Mouse (Mus musculus): Measurements from ENCODE around the gene Tas1r1.

Tas1r1 gene

DNA sequence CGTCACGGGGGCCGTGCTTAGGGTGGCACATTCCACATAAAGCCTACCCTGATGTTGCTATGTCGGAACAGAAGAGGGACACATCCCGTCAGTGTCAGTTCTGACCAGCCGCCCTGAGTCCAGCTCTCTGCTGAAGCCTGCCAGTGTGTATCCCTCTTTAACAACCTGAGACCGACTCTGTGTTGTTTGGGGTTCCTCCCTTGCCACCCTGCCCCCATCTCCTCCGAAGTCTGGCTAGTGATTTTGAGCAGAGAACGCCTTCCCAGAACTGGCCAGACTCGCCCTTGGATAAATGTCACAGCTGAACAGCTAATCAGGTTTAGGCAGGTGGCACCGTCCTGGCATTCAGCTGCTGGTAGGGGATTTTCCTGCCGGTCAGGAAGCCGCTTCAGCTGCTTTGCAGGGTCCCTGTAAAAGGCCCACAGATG is 27.6 kb downstream of the Tas1r1 start:
- DNase-seq (ENCODE audit: low read depth, low spot score) = no peak

DNA sequence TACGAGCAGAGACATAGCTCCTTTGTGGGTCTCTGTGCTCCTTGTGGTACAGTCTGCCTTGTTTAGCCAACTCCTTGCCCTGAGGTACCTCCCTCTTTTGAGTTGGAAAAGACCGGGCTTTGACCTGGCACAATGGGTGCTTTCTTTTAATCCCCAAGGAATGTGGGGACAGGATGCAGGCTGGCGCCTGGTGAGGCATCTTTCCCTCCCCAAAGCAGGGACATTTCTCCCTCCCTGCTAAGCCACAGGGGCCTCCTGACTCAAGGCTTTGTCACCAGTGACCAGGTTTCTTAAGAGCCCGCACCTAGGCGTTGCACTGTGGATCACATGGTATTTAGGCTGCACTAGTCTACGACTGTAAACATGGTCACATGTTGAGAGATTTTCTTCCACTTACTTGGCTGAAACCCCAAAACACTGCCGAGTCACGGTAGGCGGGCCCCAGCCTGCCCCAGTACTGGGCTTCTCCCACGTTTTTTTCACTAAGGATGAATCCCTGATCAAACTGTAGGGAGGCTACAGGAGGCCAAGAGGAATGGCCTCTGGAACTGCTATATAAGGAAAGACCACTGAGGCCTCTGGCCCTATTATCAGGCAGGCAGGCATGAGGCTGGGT is 28.2 kb downstream of the Tas1r1 start:
- no peak for DNase-seq (ENCODE audit: low read depth, low spot score)

GRCm38 (mm10) chr4:152009076-152010051 is 29.0 kb downstream of the Tas1r1 start:
- DNase-seq (ENCODE audit: low read depth, low spot score) = no peak

- peak; percentile 84 for DNase-seq (ENCODE audit: low read depth, low spot score)
These were observed 29.7 kb downstream of the Tas1r1 start, which contains the start of gene Klhl21 for GRCm38 (mm10) chr4:152008622-152009075. Gene Klhl21 (plus strand): TSS chr4:152008803.

DNA sequence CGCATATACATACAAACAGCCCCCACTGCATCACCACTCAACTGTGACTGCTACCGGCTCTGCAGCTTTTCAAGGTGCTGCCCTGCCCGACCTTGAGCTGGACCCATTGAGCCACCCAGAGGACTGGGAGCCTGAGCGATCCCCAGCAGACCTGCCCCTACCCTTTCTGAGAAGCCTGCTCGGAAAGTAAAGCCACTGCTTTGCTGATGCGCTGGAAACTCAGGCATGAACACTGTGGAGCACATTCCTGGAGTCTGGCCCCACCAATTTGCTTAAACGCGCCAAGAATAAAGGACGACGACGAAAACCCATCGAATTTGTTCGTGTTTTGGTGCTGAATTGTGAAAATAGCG is 30.2 kb downstream of the Tas1r1 start:
- DNase-seq (ENCODE audit: low read depth, low spot score) = no peak

DNA sequence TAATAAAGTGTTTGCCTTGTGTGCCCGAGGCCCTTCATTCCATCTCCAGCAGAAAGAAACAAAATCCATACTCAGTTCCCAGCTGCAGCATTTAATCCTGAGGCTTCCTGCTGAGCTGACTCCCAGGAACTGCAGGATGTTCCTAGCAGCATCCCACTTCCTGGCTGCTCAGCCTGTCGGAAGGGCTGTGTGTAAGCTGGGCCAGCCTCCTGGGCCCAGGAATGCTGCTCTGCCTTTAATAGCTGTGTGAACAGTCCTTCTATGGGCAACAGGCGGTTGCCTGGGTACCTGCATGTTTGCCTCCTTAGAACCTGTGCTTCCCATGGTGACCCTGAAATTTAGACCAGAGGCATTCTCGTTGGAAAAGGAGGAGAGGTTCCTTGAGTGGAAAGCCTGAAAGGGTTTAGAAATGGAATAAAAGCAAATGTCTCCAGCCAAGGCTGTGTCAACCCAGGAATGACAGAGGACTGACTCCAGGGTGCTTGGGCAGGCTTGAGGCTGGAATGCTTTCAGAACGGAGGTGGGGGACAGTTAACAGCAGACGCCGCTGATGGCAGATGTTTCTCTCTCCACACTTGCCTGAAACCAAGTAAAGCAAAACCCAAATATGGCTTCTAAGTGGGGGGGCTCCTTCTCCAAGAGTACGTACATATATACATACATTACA is 30.8 kb downstream of the Tas1r1 start:
- DNase-seq (ENCODE audit: low read depth, low spot score) = no peak

GRCm38 (mm10) chr4:152006812-152007211 is 31.6 kb downstream of the Tas1r1 start:
- no peak for DNase-seq (ENCODE audit: low read depth, low spot score)

DNA sequence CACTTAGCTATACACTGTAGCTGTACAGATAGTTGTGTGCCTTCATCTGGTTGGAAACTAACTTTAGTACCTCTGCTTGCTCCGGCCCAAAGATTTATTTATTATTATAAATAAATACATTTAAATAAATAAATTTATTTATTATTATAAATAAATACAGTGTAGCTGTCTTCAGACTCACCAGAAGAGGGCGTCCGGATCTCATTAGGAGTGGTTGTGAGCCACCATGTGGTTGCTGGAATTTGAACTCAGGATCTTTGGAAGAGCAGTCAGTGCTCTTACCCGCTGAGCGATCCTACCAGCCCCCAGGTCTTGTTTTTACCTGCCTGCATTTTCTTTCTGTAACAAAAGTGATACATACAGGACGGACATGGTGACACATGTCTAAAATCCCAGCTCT is 32.2 kb downstream of the Tas1r1 start:
- DNase-seq (ENCODE audit: low read depth, low spot score) = no peak

- DNase-seq (ENCODE audit: low read depth, low spot score) = no peak
These were observed 36.3 kb downstream of the Tas1r1 start for GRCm38 (mm10) chr4:152002063-152002462.

DNA sequence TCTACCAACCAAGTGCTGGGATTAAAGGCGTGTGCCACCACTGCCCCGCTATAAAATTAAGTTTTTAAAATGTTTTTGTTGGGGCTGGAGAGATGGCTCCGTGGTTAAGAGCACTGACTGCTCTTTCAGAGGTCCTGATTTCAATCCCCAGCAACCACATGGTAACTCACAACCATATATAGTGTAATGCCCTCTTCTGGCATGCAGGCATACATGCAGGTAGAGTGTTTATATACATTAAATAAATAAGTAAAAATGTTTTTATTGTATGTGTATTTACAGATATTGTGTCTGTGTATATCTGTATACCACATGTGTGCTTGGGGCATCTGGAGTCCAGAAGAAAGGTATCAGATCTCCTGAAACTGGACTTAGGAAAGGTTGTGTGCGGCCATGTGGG is 37.0 kb downstream of the Tas1r1 start:
- DNase-seq (ENCODE audit: low read depth, low spot score) = no peak

DNA sequence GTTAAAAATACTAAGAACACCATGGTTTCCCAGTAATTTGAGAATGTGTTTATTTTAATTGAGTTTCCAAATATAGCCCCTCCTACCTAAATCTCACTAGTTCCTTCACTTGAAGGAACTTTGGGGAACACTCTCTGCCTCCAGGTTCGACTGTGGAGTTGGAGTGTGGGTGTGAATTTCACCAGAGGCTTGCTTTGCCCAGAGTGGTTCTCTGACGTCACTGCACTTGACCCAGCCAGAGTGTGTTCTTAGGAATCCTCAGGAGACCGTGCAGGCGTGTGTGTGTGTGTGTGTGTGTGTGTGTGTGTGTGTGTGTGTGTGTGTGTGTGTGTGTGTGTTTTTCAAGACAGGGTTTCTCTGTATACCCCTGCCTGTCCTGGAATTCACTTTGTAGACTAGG is 37.5 kb downstream of the Tas1r1 start:
- DNase-seq (ENCODE audit: low read depth, low spot score) = no peak

DNA sequence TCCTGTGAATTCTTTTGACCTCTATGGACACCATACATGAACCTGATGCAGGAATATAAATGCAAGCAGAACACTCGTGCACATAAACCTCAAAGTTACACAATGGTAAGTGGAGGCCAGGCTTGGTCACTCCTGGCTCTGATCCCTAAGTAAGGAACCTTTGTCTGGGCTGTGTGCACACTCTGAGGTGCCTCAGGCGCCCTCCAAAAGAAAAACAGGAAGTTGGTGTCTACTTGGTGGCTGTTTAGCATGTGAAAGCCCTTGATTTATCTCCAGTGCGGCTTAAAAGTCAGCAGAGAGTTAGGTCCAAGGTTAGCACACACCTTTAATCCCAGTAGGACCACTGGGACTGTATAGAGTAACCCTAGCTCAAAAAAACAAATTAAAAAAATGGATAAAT is 38.9 kb downstream of the Tas1r1 start:
- DNase-seq (ENCODE audit: low read depth, low spot score) = no peak

DNA sequence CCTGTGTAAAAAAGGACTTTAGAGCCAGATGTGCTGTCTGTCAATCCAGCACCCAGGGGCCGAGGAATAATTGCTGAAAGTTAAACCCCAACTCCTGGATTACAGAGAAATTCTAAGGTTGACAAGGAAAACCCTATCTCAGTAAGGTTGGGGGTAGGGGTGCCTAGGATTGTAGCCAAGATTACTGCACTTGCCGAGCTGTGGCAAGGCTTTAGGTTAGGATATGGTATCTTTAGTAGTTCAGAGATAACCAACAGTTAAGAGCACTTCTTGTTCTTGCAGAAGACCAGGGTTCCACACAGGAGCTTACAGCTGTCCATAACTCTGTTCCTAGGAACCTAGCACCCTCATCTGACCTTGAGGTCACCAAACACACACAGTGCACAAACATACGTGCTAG is 40.7 kb downstream of the Tas1r1 start:
- no peak for DNase-seq (ENCODE audit: low read depth, low spot score)

- DNase-seq (ENCODE audit: low read depth, low spot score) = no peak
These were observed 41.5 kb downstream of the Tas1r1 start for GRCm38 (mm10) chr4:151996951-151997222.

DNA sequence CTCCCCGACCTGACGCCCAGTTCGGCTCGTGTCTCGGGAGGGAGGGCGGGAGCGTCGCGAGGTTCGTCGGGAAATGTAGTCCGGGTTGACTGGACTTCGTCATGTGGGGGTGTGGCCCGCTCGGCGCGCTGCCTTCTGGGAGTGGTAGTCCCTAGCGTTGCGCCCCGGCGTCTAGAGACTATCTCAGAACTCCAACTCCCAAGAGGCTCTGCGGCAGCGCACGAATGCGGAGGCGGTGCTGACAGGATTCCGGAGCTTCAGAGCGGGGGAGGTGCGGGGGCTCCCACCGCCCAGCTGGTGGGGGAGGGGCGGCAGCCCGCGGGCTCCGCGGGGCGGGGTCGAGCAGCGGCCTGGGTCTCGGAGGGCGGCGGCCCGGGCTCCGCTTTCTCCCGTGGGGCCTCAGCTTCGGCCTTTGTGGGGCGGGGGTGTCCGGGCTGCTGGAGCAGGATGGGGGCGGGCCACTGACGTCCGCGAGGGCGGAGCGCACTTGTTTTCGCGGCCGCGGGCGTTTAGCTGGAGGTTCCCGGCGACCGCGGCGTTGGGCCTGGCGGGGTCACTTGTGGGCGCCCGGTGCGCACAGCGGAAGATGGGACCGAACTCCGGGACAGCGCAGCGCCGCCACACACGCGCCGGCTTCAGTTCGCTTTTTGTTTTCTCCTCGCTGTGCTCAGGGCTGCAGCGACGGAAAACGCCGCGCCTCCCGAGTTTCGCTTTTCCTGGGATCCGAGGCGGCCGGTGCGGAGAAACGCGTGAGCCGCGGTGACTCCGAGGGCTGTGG is 42.0 kb downstream of the Tas1r1 start, which contains the start of gene Phf13:
Gene Phf13 (minus strand): TSS at position 86 of the 778 bp plus-strand sequence.
- peak; percentile 97 for DNase-seq (ENCODE audit: low read depth, low spot score)

DNA sequence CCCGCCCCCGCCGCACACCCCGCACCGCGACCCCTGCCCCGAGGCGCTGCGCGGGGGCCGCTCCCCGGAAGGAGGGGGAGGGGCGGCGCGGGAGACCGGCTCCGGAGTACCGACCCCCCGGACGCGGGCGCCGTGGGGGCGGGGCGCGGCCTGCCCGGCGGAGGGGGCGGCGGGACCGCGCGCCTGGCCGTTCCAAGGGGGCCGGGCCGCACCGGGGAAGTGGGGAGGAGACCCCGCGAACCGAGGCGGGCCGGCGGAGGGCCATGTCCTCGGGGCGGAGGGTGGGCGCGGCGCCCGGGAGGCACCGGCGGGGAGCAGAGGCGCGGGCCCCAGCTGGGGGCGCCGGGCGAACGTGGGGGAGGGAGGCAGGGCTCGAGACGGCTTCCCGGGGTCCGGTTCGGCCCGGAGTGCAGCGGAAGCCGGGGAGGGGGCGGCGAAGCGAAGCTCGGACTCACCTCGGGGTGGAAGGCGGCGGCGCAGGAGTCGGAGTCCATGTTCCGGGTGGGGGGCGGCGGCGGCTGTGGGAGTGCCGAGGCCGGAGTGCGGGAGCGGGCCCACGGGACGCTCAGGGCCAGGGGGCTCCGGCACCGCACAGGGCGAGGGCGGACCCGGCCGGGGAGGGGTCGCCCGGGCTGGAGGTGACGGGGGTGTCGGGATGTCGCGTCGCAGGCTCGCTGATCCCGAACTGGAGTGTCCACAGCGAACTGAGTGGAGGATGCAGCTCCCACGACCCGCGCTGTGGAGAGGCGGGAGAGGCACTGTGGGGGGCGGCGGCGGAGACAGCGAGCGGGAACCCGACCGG is 42.8 kb downstream of the Tas1r1 start:
- no peak for DNase-seq (ENCODE audit: low read depth, low spot score)

DNA sequence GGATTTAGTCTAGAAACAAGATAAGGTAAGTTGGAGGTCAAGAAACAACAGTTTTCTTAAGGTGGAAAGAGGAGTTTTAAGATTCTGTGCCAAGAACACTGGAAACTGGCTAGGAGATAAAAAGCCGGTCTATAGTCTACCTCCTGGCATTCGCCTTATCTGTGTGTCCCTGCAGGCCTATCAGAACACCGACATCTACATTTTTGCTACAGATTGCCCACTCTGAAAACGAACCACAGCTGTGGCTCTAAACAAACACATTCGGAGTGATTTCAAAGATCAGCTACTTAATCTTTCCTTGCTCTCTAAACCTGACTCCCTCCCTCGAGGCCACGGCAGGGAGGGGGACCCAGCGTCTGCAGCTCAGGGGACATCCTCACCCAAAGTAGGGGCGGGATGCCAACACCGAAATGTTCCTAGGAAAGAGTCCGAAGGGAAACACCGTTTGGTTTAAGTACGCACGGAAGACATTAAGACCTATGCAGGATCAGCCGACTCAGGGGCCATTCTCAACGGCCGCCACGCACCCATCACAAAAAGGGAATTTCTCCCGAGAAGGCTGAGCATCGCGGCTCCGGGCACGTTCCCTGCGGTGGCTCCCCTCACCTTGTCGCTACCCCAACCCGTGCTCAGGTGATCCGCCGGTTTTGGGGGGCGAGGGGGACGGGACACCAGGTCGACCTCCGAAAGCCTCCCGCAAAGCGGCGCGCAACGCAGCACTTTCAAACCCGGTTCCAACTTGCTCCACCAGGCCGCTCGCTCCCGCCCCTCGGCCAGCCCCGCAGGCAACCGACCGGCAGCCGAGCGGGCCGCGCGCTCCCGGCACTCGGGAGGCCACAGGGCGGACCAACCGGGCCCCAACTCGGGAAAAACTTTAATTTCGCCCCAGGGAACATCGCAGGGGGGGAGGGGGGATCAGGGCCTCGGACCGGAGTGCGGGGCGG is 43.9 kb downstream of the Tas1r1 start:
- DNase-seq (ENCODE audit: low read depth, low spot score) = no peak

- no peak for DNase-seq (ENCODE audit: low read depth, low spot score)
These were observed 45.3 kb downstream of the Tas1r1 start for GRCm38 (mm10) chr4:151993035-151993434.

GRCm38 (mm10) chr4:151992091-151992490 is 46.3 kb downstream of the Tas1r1 start:
- DNase-seq (ENCODE audit: low read depth, low spot score) = no peak

- no peak for DNase-seq (ENCODE audit: low read depth, low spot score)
These were observed 49.3 kb downstream of the Tas1r1 start for GRCm38 (mm10) chr4:151989110-151989488.
